Mouse (Mus musculus): ENCODE measurements at regions not wholly inside any gene's neighbourhood (a gene's known extent, or its start where the extent isn't known, plus 50 kb on each side); places are given as distances from the start of the nearest gene placed in this dataset.

DNA sequence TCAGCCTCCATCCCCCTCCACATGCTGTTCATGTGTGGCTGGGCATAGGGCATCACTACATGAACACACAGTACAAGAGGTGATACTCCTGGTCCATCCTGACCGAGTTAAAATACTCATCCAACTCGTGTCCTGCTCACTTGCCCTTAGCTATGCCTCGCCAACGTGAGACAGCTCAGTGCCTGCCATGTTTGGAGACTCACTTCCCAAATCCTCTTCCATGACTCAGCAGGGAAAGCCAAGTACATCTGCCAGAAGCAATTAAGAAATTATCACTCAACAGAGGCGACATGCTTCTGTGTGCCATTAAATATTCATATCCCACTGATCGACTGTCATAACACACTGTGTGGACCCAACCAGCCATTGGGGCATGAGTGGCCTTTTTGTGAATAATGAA is 51.9 kb upstream of the Gpr139 start:
- no peak for DNase-seq
